In the genomic region with DNA sequence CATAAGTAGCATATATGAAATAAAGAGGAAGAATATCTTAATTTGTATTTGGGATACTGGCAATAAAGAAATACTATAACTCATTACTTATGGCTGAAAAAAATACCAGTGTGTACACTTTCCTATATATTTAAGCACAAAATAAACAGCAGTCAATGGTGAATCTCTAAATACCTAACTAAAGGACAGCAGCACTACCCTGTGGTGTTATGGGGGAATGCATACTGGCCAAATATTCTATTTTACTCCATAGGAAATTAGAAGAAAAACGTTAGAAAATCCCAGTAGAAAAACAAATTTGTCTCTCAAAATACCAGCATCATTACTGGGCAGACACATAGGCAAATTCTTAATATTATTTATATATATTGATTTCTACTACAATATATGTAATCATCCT, we compare ENCODE assay signal across 21 mouse cellular contexts. TPM values are rescaled to one million over a fixed set of nuclear protein-coding genes. Genes with fewer than 3 reads are reported as not detected.
A peak's percentile ranks its signal among the peaks of the same experiment; 100 is the strongest.
DNase-seq lines count a peak whose midpoint lies in the region; ATAC-seq and TF ChIP-seq lines count a peak whose summit lies in the region.
"Had no signal": no experiment of that assay in that cellular context is flagged by ENCODE, and none has a peak within 500 bp of the region (broad histone marks: within the 10 kb centered on the region; RNA-seq: fewer than 3 reads in every experiment).

No protein-coding gene starts in this region.

- no peak overlapping the region for H3K9ac ChIP-seq in heart, postnatal 0 days (replicated peaks; ENCODE audit: low read depth, low read length)
- no peak overlapping the region for H3K9ac ChIP-seq in lung, embryonic 14.5 days
- H3K9ac ChIP-seq in CH12.LX (ENCODE audit: insufficient read depth, low read depth) = no peak overlapping the region
- H3K9ac ChIP-seq: forebrain, embryonic 12.5 days; heart, embryonic 13.5 days had no signal

- TF ChIP-seq CTCF in heart, postnatal 0 days (IDR thresholded peaks at IDR 0.05; ENCODE audit: low read depth) = peak; percentile 34
- TF ChIP-seq CTCF in lung, embryonic 14.5 days (IDR thresholded peaks at IDR 0.05; ENCODE audit: low read depth) = 0 out of 2 replicates have a peak, but pooled peaks have one; percentile 5
- TF ChIP-seq CTCF in CH12.LX (conservative IDR thresholded peaks at IDR 0.05 in 1 of 2, IDR thresholded peaks at IDR 0.05 in 1 of 2; ENCODE audit: low read depth in 2 of 2, low read length in 2 of 2) = peak in 1 of 2 experiments; percentile 34; a peak in 2 of 4 replicates

- H3K79me2 ChIP-seq in CH12.LX (replicated peaks; ENCODE audit: control insufficient read depth, extremely low read depth, insufficient read depth, poor library complexity, severe bottlenecking) = peaks cover 17% of the 10 kb centered on the region

- in situ Hi-C loops in CH12.LX (cut with MboI; ENCODE audit: low pct_ligation_motif_present, low pct_unique_long_range_greater_than_20kb, low sequenced_read_pairs) = no loop called here

- no peaks in the 10 kb centered on the region for H3K9me3 ChIP-seq in heart, postnatal 0 days (replicated peaks; ENCODE audit: control insufficient read depth, low read length)
- no peaks in the 10 kb centered on the region for H3K9me3 ChIP-seq in lung, embryonic 14.5 days (ENCODE audit: low read depth, low read length)
- H3K9me3 ChIP-seq in CH12.LX (replicated peaks; ENCODE audit: low read length) = no peaks in the 10 kb centered on the region
- H3K9me3 ChIP-seq: forebrain, embryonic 12.5 days; G1E; heart, embryonic 13.5 days had no signal

- no peak for ATAC-seq in heart, postnatal 0 days (ENCODE audit: insufficient read depth, low read depth)
- no peak for ATAC-seq in lung, embryonic 14.5 days (ENCODE audit: insufficient read depth)
- ATAC-seq: hindbrain, embryonic 16.5 days; midbrain, embryonic 16.5 days had no signal

- H3K4me2 ChIP-seq in heart, postnatal 0 days (ENCODE audit: low read depth, low read length) = no peak overlapping the region
- H3K4me2 ChIP-seq in lung, embryonic 14.5 days = no peak overlapping the region
- no peak overlapping the region for H3K4me2 ChIP-seq in CH12.LX (ENCODE audit: insufficient read depth, low read depth, poor library complexity, severe bottlenecking)
- H3K4me2 ChIP-seq: forebrain, embryonic 12.5 days; heart, embryonic 13.5 days; liver, embryonic 11.5 days had no signal

- peak; percentile 39 for TF ChIP-seq RAD21 in CH12.LX (IDR thresholded peaks at IDR 0.05; ENCODE audit: low read depth, low read length)

- H3K36me3 ChIP-seq in heart, postnatal 0 days (replicated peaks; ENCODE audit: control insufficient read depth, insufficient read depth, low read length) = peaks cover 7% of the 10 kb centered on the region
- peaks cover 12% of the 10 kb centered on the region; the same call in 1 of the 2 replicates for H3K36me3 ChIP-seq in lung, embryonic 14.5 days (ENCODE audit: insufficient read depth)
- H3K36me3 ChIP-seq in CH12.LX (replicated peaks in 1 of 2; ENCODE audit: control insufficient read depth in 1 of 2, insufficient read depth in 1 of 2, low read length in 1 of 2) = peaks cover 3 to 20% of the 10 kb centered on the region in 2 experiments

- TF ChIP-seq EP300 in heart, postnatal 0 days (IDR thresholded peaks at IDR 0.05; ENCODE audit: low read depth) = no peak
- TF ChIP-seq EP300 in CH12.LX (IDR thresholded peaks at IDR 0.05; ENCODE audit: low read length) = no peak

- dilution Hi-C loops in CH12.LX (cut with MboI; ENCODE audit: extremely low pct_ligation_motif_present, extremely low pct_unique_long_range_greater_than_20kb, low sequenced_read_pairs) = no loop called here

- 38% methylated on average over 1 of the region's 1 CpGs for WGBS in heart, postnatal 0 days
- 56% methylated on average over 1 of the region's 1 CpGs for WGBS in lung, embryonic 14.5 days

- H3K4me3 ChIP-seq in heart, postnatal 0 days (ENCODE audit: low read depth, low read length) = no peak overlapping the region
- H3K4me3 ChIP-seq in lung, embryonic 14.5 days (ENCODE audit: low read depth, low read length) = no peak overlapping the region
- H3K4me3 ChIP-seq in CH12.LX (replicated peaks in 1 of 3; ENCODE audit: low read depth in 2 of 3, low read length in 2 of 3, poor library complexity in 1 of 3) = no peak overlapping the region
- H3K4me3 ChIP-seq: forebrain, embryonic 12.5 days; heart, embryonic 13.5 days had no signal

- peaks cover 4% of the 10 kb centered on the region for H3K4me1 ChIP-seq in heart, postnatal 0 days (ENCODE audit: control insufficient read depth, insufficient read depth)
- H3K4me1 ChIP-seq in lung, embryonic 14.5 days (ENCODE audit: insufficient read depth) = peaks cover 4% of the 10 kb centered on the region; the same call in 1 of the 2 replicates
- H3K4me1 ChIP-seq in CH12.LX (ENCODE audit: control insufficient read depth in 1 of 2, insufficient read depth in 2 of 2) = peaks cover 0 to 18% of the 10 kb centered on the region in 2 experiments; a peak in 2 of 4 replicates

- no peak overlapping the region for H3K27ac ChIP-seq in heart, postnatal 0 days (ENCODE audit: low read depth)
- no peak overlapping the region for H3K27ac ChIP-seq in lung, embryonic 14.5 days (ENCODE audit: low read depth)
- no peak overlapping the region for H3K27ac ChIP-seq in CH12.LX (ENCODE audit: insufficient read depth, low read depth)
- H3K27ac ChIP-seq: forebrain, embryonic 12.5 days; heart, embryonic 13.5 days had no signal

- H3K27me3 ChIP-seq in heart, postnatal 0 days (ENCODE audit: control insufficient read depth, insufficient read depth, low read length) = no peaks in the 10 kb centered on the region
- no peaks in the 10 kb centered on the region for H3K27me3 ChIP-seq in lung, embryonic 14.5 days (ENCODE audit: insufficient read depth, low read length)
- H3K27me3 ChIP-seq in CH12.LX (replicated peaks) = no peaks in the 10 kb centered on the region
- H3K27me3 ChIP-seq: forebrain, embryonic 12.5 days; heart, embryonic 13.5 days had no signal

- no peak for DNase-seq in heart, postnatal 0 days (ENCODE audit: low spot score)
- no peak for DNase-seq in heart, adult 18-20 months
- DNase-seq in lung, embryonic 14.5 days = no peak
- no peak for DNase-seq in lung, postnatal 4 days
- DNase-seq in CH12.LX (ENCODE audit: extremely low read depth) (no peak), adipocyte (ENCODE audit: low spot score) (peak; percentile 24)
- DNase-seq in spleen, adult 18-20 months = no peak
- DNase-seq: adrenal gland, postnatal 36 days; cerebellum, adult 18-20 months; cerebellum, postnatal 25 days; gastrocnemius, postnatal 36 days; heart, postnatal 4 days; kidney, adult 2 months; kidney, postnatal 14 days; right cerebral cortex, postnatal 4 days had no signal

- no peak for TF ChIP-seq POLR2A in CH12.LX (IDR thresholded peaks at IDR 0.05; ENCODE audit: low read depth, low read length)

TF ChIP-seq in CH12.LX, 34 proteins besides CTCF, POLR2A, EP300 and RAD21:
- no peak for TF ChIP-seq CHD1 (IDR thresholded peaks at IDR 0.05; ENCODE audit: low read depth, low read length)
- TF ChIP-seq USF1 (IDR thresholded peaks at IDR 0.05; ENCODE audit: low read depth, low read length) = no peak
- no peak for TF ChIP-seq MAZ (IDR thresholded peaks at IDR 0.05; ENCODE audit: low read depth, low read length)
- no peak for TF ChIP-seq GABPA (IDR thresholded peaks at IDR 0.05; ENCODE audit: insufficient replicate concordance, low read depth, low read length)

RNA-seq across cellular contexts. Expression of a gene that starts 4.4 kb away (rescaled TPM):
- 14.0 and 17.5 TPM in 2 replicates for total RNA-seq in heart, postnatal 0 days (2014; rRNA removed; ENCODE audit: low replicate concordance)
- polyA plus RNA-seq in heart, postnatal 0 days (2015; fragmentation: Nextera tagmentation; extraction: Ambion mirVana) = 29.1 and 30.6 TPM in 2 replicates
- 10 to 100 TPM; 19.9 to 21.2 TPM for total RNA-seq in heart, adult 18-20 months (2021)
- polyA plus RNA-seq in lung, embryonic 14.5 days (2014; fragmentation: Nextera tagmentation; extraction: Ambion mirVana) = 31.4 and 33.3 TPM in 2 replicates
- total RNA-seq in CH12.LX (2012; rRNA removed) (24.4 and 26.2 TPM in 2 replicates), CH12.LX (2014; rRNA removed) (56.9 and 65.9 TPM in 2 replicates)
- polyA plus RNA-seq in CH12.LX (2012; ENCODE audit: insufficient read length, low read depth) = 25.9 and 27.2 TPM in 2 replicates

RNA-seq across cellular contexts. Expression of a gene that starts 4.8 kb away (rescaled TPM):
- total RNA-seq in heart, postnatal 0 days (2014; rRNA removed; ENCODE audit: low replicate concordance) = 1.6 and 1.9 TPM in 2 replicates
- 16.9 and 17.0 TPM in 2 replicates for polyA plus RNA-seq in heart, postnatal 0 days (2015; fragmentation: Nextera tagmentation; extraction: Ambion mirVana)
- 1 to 10 TPM; 8.1 to 8.8 TPM for total RNA-seq in heart, adult 18-20 months (2021)
- 5.7 and 6.6 TPM in 2 replicates for polyA plus RNA-seq in lung, embryonic 14.5 days (2014; fragmentation: Nextera tagmentation; extraction: Ambion mirVana)
- total RNA-seq in CH12.LX (2012; rRNA removed) (0.72 and 0.92 TPM in 2 replicates), CH12.LX (2014; rRNA removed) (1.9 and 2.2 TPM in 2 replicates)
- polyA plus RNA-seq in CH12.LX (2012; ENCODE audit: insufficient read length, low read depth) = 0.67 and 1.00 TPM in 2 replicates
